15 mouse cellular contexts compared by ENCODE assay signal in genomic region chr13:110346707-110347106, GRCm38 (mm10). TPM values are rescaled to one million over a fixed set of nuclear protein-coding genes. Genes with fewer than 3 reads are reported as not detected.
DNase-seq lines count a peak whose midpoint lies in the region; ATAC-seq and TF ChIP-seq lines count a peak whose summit lies in the region.
"Had no signal": no experiment of that assay in that cellular context is flagged by ENCODE, and none has a peak within 500 bp of the region (broad histone marks: within the 10 kb centered on the region; RNA-seq: fewer than 3 reads in every experiment).

No protein-coding gene starts in this region.

- intact Hi-C loops in heart, postnatal 14 days (cut with DNase I) = no loop called here

- TF ChIP-seq POLR2A in thymus, adult 2 months (IDR thresholded peaks at IDR 0.05; ENCODE audit: control insufficient read depth, extremely low read depth, insufficient read depth, low read length, poor library complexity) = no peak

- no peaks in the 10 kb centered on the region for H3K36me3 ChIP-seq in thymus, adult 2 months (ENCODE audit: control insufficient read depth, insufficient read depth, low read length)
- H3K36me3 ChIP-seq: G1E; liver, embryonic 15.5 days had no signal

- ATAC-seq in megakaryocyte progenitor cell, adult 5-6 weeks (replicated peaks; ENCODE audit: poor library complexity) = peak; percentile 64

- TF ChIP-seq CTCF in thymus, adult 2 months (IDR thresholded peaks at IDR 0.05; ENCODE audit: borderline replicate concordance, control insufficient read depth, extremely low read depth, insufficient read depth, low read length, poor library complexity) = no peak

- DNase-seq in embryo, embryonic 10 days (ENCODE audit: low spot score) = peak; percentile 73
- DNase-seq in forelimb bud, embryonic 11.5 days (ENCODE audit: low read depth, low spot score) = peak; percentile 65
- DNase-seq in retina, adult 2 months (ENCODE audit: low read depth, low spot score) = peak; percentile 15
- no peak for DNase-seq in heart, postnatal 14 days
- no peak for DNase-seq in layer of hippocampus, adult 9-11 months
- DNase-seq in thymus, adult 2 months = no peak
- DNase-seq: adrenal gland, postnatal 10 days; cerebellum, postnatal 25 days; heart, postnatal 4 days; right cerebral cortex, postnatal 4 days had no signal

- no peaks in the 10 kb centered on the region for H3K27me3 ChIP-seq in thymus, adult 2 months (ENCODE audit: control insufficient read depth, insufficient read depth, low read length)
- H3K27me3 ChIP-seq: liver, embryonic 15.5 days had no signal

- no peaks in the 10 kb centered on the region for H3K4me1 ChIP-seq in thymus, adult 2 months (replicated peaks; ENCODE audit: control insufficient read depth, insufficient read depth, low read length)

- no peak overlapping the region for H3K27ac ChIP-seq in thymus, adult 2 months (ENCODE audit: control insufficient read depth, insufficient read depth, low read length)
- H3K27ac ChIP-seq: layer of hippocampus, adult 2 months; liver, embryonic 15.5 days had no signal

- no peak overlapping the region for H3K4me3 ChIP-seq in thymus, adult 2 months (ENCODE audit: control insufficient read depth, insufficient read depth, low read length)
- H3K4me3 ChIP-seq: layer of hippocampus, adult 2 months; liver, embryonic 15.5 days had no signal

- WGBS in thymus, adult 2 months = 24% methylated on average over 7 of the region's 7 CpGs

RNA-seq across cellular contexts. Expression of gene Gapt, which starts 10.3 kb away (rescaled TPM):
- 40.7 and 56.1 TPM in 2 replicates for total RNA-seq in megakaryocyte progenitor cell, adult 5-6 weeks (2015)
- total RNA-seq in megakaryocyte progenitor cell, adult 5-6 weeks (2017) = 7.6 and 9.2 TPM in 2 replicates
- not detected for total RNA-seq in heart, postnatal 14 days (2021)
- 0.94 and 1.1 TPM in 2 replicates for polyA plus RNA-seq in thymus, adult 2 months (2012; rRNA removed)
- total RNA-seq: gastrocnemius, adult 8-10 months; layer of hippocampus, adult 2 months had no signal
- polyA plus RNA-seq: G1E had no signal

RNA-seq across cellular contexts. Expression of gene Plk2, which starts 48.1 kb away (rescaled TPM):
- 0.61 and 0.77 TPM in 2 replicates for total RNA-seq in megakaryocyte progenitor cell, adult 5-6 weeks (2015)
- total RNA-seq in megakaryocyte progenitor cell, adult 5-6 weeks (2017) = 2.0 and 2.9 TPM in 2 replicates
- 10 to 100 TPM; 35.4 to 35.5 TPM for total RNA-seq in heart, postnatal 14 days (2021)
- polyA plus RNA-seq in thymus, adult 2 months (2012; rRNA removed) = 1.4 and 2.5 TPM in 2 replicates
- polyA plus RNA-seq: G1E had no signal

Comparison
In these comparisons a context has a peak if more than half of its experiments do, and no peak if none do; other contexts are left out.
1. DNase-seq: peak in embryo, embryonic 10 days (single experiment), forelimb bud, embryonic 11.5 days (single experiment) and retina, adult 2 months (single experiment); none in heart, postnatal 14 days (0 of 2), layer of hippocampus, adult 9-11 months (single experiment) and thymus, adult 2 months (single experiment).
2. RNA of gene Gapt, which starts 10.3 kb away (total RNA-seq): 7.6 to 56.1 TPM in megakaryocyte progenitor cell, adult 5-6 weeks; not detected in heart, postnatal 14 days; every median in the first group is over 4 times any median in the second.
3. RNA of gene Plk2, which starts 48.1 kb away (total RNA-seq): 35.4 to 35.5 TPM in heart, postnatal 14 days; 0.61 to 2.9 TPM in megakaryocyte progenitor cell, adult 5-6 weeks; every median in the first group is over 4 times any median in the second.